Mouse (Mus musculus) kidney, adult 2 months (tissue): ENCODE results near the gene Ifrd2. TPM values are rescaled to one million over a fixed set of nuclear protein-coding genes. Genes with fewer than 3 reads are reported as not detected.

Source experiments
- DNase-seq: peaks from one replicate; pipeline ENCODE4 v3.0.0; 2021
- H3K27ac ChIP-seq: fragments of 200-500 bp; 2 replicates; pipeline ENCODE4 v1.5.1; 2012; ENCODE audit warnings: low read depth, low read length, control low read depth, inconsistent platforms; ENCODE audit not compliant: insufficient read depth
- H3K27me3 ChIP-seq: fragments of 200-500 bp; replicated peaks from 2 replicates; pipeline ENCODE4 v1.6.1; 2012; ENCODE audit warnings: mild to moderate bottlenecking, moderate library complexity, low read length, inconsistent platforms; ENCODE audit not compliant: control insufficient read depth, insufficient read depth
- H3K36me3 ChIP-seq: fragments of 200-500 bp; 2 replicates; pipeline ENCODE4 v1.6.1; 2012; ENCODE audit warnings: mild to moderate bottlenecking, moderate library complexity, low read length, inconsistent platforms; ENCODE audit not compliant: control insufficient read depth, insufficient read depth
- H3K4me1 ChIP-seq: fragments of 200-500 bp; 2 replicates; pipeline ENCODE4 v1.6.1; 2011; ENCODE audit warnings: low read length; ENCODE audit not compliant: control insufficient read depth, insufficient read depth
- H3K4me3 ChIP-seq: fragments of 200-500 bp; 2 replicates; pipeline ENCODE4 v1.5.1; 2011; ENCODE audit warnings: mild to moderate bottlenecking, low read depth, low read length, control low read depth; ENCODE audit not compliant: insufficient read depth
- CTCF ChIP-seq: fragments of 200-500 bp; conservative IDR thresholded peaks from 2 replicates; pipeline ENCODE4 v1.5.1; 2011; ENCODE audit warnings: low read depth, mild to moderate bottlenecking, control low read depth, low read length, moderate library complexity, mixed read lengths; ENCODE audit not compliant: insufficient read depth, insufficient read length
- POLR2A ChIP-seq: fragments of 200-500 bp; IDR thresholded peaks from one replicate; pipeline ENCODE4 v1.6.1; 2011; ENCODE audit warnings: low read depth, low read length, control low read depth
- WGBS: fragments of 180-500 bp; shearing (Covaris S2); methylation state at CpG from one replicate; pipeline ENCODE4 v1.1.7; 2018; 5-methylcytosine and 5-hydroxymethylcytosine counted together
- polyA plus RNA-seq: library from polyadenylated mRNA; depleted of rRNA; stranded (reverse); fragments of >200 nt; gene quantifications from 2 replicates; pipeline ENCODE4 v1.2.3, GENCODE M21; 2012

Ifrd2 gene
- polyA plus RNA-seq, 1 experiment: 50.5 TPM

DNA sequence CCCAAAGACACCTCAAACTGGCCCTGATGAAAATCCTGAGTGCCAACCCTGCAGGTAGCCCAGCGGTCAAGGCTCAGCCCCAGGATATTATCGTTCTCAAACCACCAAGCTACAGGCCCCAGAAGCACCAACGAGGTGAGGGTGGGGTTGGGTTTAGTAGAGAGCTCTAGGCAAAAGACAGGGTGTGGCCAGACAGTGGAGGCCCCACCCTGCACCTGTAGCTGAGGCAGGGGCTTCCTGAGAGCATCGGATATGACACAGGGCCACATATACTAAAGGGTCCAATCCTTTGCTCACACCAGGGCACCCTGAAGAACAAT, 41.9 kb downstream of the Ifrd2 start:
- TF ChIP-seq CTCF: no peak
- no peak for TF ChIP-seq POLR2A
- H3K36me3 ChIP-seq: no peaks in the 10 kb centered on the region
- 30% methylated on average over 4 of the region's 4 CpGs for WGBS
- no peak for DNase-seq
- H3K4me3 ChIP-seq: no peak overlapping the region
- H3K27ac ChIP-seq: peak overlapping the region; percentile 57
- H3K4me1 ChIP-seq: peaks cover 16% of the 10 kb centered on the region
- H3K27me3 ChIP-seq: no peaks in the 10 kb centered on the region

DNA sequence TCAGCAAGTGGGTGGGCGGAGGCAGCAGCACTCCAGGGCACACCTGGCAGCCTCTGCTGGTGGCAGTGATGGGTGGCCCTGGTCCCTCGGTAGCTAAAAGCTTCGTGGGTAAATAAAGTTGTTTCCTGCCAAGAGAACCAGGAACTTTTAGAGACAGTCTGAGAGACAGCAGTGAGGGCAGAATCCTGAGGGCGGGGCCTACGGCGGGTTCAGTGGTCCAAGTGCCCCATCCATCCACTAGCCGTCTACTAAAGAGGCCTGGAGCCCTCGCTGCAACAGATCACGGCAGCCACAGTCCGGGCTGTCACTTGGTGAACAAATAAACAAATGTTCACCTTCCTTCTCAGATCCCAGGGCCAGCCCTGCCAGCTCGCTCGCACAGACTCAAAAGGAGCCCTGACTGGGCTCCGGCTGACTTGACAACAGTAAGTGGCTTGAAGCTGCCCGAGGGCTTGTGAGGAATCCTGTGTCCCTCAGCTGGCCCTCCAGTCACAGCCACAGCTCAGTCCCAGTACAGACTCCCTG, 42.5 kb downstream of the Ifrd2 start:
- WGBS: 34% methylated on average over 14 of the region's 14 CpGs
- no peaks in the 10 kb centered on the region for H3K36me3 ChIP-seq
- no peak overlapping the region for H3K4me3 ChIP-seq
- no peak for DNase-seq
- 0 out of 2 replicates have a peak overlapping the region, but pooled peaks have one; percentile 10 for H3K27ac ChIP-seq
- H3K27me3 ChIP-seq: no peaks in the 10 kb centered on the region
- TF ChIP-seq POLR2A: no peak
- TF ChIP-seq CTCF: no peak
- H3K4me1 ChIP-seq: peaks cover 12% of the 10 kb centered on the region; the same call in 1 of the 2 replicates

DNA sequence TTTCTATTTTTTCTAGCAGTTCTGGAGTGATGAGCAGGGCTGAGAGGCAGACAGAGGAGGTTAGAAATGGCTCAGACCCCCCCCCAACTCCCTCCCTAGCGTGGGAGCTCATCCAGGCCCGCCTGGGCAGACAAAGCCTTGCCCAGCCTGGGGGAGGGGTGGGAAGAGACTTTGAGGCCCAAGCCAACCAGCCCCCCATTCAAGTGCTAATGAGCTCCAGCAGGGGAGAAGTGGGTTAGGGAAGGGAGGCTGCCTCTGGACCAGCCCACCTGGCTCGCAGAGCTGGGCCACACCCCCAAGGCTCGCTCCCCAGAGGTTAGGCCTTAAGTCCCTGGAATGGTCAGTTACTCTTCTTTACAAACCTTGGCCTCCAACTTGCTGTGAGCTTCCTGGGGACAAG, 43.1 kb downstream of the Ifrd2 start:
- WGBS: 27% methylated on average over 4 of the region's 4 CpGs
- Histone ChIP-seq H3K4me1 (peaks cover 6% of the 10 kb centered on the region; the same call in 1 of the 2 replicates), H3K27me3 (no peaks in the 10 kb centered on the region), H3K36me3 (no peaks in the 10 kb centered on the region), H3K4me3 (no peak overlapping the region), H3K27ac (no peak overlapping the region)
- TF ChIP-seq CTCF: no peak
- no peak for TF ChIP-seq POLR2A
- DNase-seq: no peak

DNA sequence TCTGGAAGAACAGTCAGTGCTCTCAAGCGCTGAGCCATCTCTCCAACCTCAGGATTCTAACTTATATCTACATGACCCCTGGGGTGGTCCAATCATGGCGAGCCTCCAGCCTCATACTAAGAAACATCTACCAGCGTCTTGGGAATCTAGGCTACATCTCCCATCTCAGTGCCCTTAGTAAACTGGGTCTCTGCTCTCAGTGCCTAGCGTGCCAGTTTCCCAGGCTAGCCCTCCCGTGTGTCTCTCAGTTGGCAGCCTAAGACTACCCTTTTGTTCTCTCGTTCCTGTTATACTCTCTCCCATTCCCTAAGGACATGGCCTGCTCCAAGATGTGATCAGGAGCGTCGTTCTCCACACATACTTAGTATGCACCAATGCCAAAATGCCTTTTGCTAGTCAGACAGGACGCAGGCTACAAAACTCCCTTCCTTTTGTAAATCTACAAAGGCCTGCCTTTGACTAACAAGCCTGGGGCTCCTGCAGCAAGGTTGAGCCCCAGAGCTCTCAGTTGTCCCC, 43.9 kb downstream of the Ifrd2 start:
- TF ChIP-seq CTCF (no peak), POLR2A (no peak)
- no peaks in the 10 kb centered on the region for H3K36me3 ChIP-seq
- H3K27me3 ChIP-seq: no peaks in the 10 kb centered on the region
- H3K4me1 ChIP-seq: peaks cover 8% of the 10 kb centered on the region; the same call in 1 of the 2 replicates
- no peak overlapping the region for H3K4me3 ChIP-seq
- WGBS: 69% methylated on average over 9 of the region's 9 CpGs
- no peak overlapping the region for H3K27ac ChIP-seq
- DNase-seq: no peak

DNA sequence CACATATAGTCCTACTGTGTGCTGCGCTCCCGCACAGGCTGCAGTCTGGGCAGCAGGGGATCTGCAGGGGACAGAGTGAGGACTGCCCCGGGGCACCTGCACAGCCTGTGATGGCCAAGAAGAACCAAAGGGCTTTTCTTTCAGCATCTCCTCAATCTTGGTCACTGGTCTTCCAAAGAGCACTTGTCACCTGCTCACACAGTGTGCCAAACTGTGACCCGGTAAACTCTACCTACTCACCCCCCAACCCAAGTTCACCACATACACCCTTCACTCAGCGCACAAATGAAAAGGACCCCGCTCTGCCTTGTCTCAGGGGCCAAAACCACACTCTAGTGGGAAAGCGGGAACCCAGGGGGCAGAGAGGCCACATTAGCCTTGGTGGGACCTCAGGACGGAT, 44.4 kb downstream of the Ifrd2 start:
- DNase-seq: no peak
- WGBS: 87% methylated on average over 8 of the region's 8 CpGs
- peaks cover 8% of the 10 kb centered on the region; the same call in 1 of the 2 replicates for H3K4me1 ChIP-seq
- no peak overlapping the region for H3K27ac ChIP-seq
- H3K36me3 ChIP-seq: no peaks in the 10 kb centered on the region
- H3K4me3 ChIP-seq: no peak overlapping the region
- H3K27me3 ChIP-seq: no peaks in the 10 kb centered on the region
- no peak for TF ChIP-seq POLR2A
- no peak for TF ChIP-seq CTCF

DNA sequence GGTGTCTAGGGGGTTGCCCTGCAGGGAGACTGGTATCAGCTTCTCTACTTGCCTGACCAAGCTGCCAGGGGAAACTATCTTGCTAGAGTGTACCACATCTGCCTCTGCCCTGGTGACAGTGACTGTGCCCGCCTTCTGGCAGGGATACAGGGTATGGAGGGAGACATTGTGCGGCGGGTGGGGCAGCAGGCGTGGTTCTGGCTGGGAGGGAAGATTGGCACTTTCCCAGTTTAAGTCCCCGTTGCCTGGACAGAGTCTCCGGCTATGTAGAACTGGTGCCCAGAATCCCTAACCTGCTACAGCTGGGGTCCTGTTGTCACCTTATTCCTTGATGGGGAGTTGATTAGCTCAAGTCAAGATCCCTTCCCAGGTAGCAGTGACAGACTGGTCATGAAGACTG, 45.0 kb downstream of the Ifrd2 start:
- DNase-seq: peak; percentile 65

DNA sequence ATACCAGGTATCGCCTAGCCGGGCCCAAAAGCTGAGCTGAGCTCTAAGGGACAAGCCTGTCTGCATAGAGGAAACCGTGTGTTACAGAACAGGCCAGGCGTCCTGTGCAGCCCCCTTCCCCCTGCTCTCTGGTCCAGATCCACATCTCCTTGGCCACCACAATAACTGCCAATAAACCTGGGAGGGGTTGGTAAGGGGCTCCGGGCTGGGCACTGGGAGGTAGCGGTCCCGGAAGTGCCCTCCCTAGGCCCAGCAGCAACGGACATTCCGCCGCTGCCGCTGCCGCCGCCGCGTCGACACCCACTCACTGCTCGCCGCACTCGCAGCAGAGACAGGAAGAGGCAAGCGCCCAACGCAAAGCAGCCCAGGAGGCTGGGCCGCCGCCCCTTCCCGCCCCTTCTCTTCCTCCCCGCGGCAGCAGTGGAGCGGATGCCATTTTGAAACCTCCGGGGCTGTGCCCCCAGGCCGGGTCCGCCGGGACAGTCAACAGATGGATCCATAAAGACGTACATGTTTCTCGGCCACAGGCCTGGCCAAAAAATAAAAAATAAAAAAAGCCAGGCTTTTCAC, 45.7 kb downstream of the Ifrd2 start:
- DNase-seq: peak; percentile 87
- Histone ChIP-seq H3K4me3 (peak overlapping the region; percentile 71), H3K36me3 (no peaks in the 10 kb centered on the region), H3K4me1 (0 out of 2 replicates have a peak, but pooled peaks cover 3% of the 10 kb centered on the region), H3K27ac (peak overlapping the region; percentile 83), H3K27me3 (no peaks in the 10 kb centered on the region)
- 2% methylated on average over 33 of the region's 33 CpGs for WGBS
- TF ChIP-seq POLR2A (no peak), CTCF (no peak)

More for the DNA sequence above, 45.0 kb downstream of the Ifrd2 start:
- Histone ChIP-seq H3K4me3 (peak overlapping the region; percentile 71), H3K36me3 (no peaks in the 10 kb centered on the region), H3K27ac (peak overlapping the region; percentile 70), H3K27me3 (no peaks in the 10 kb centered on the region), H3K4me1 (peaks cover 8% of the 10 kb centered on the region; the same call in 1 of the 2 replicates)
- no peak for TF ChIP-seq POLR2A
- TF ChIP-seq CTCF: no peak
- WGBS: 33% methylated on average over 6 of the region's 6 CpGs
